Mouse (Mus musculus): ENCODE measurements around the gene Sall1.

- TF ChIP-seq CTCF (conservative IDR thresholded peaks at IDR 0.05; ENCODE audit: low read length) (no peak), POU5F1 (IDR thresholded peaks at IDR 0.05; ENCODE audit: borderline replicate concordance, low read length) (no peak), NANOG (IDR thresholded peaks at IDR 0.05; ENCODE audit: borderline replicate concordance, low read length) (no peak)
These were observed 26.1 kb downstream of the Sall1 start for GRCm38 (mm10) chr8:89017891-89018290.
